Mouse (Mus musculus): Measurements from ENCODE around the gene Plin5.
"Not testable (repeated sequence)": the region's sequence is repeated elsewhere in the genome, so short reads cannot be mapped to it uniquely, and the experiment has no call there.

Gene Plin5

DNA sequence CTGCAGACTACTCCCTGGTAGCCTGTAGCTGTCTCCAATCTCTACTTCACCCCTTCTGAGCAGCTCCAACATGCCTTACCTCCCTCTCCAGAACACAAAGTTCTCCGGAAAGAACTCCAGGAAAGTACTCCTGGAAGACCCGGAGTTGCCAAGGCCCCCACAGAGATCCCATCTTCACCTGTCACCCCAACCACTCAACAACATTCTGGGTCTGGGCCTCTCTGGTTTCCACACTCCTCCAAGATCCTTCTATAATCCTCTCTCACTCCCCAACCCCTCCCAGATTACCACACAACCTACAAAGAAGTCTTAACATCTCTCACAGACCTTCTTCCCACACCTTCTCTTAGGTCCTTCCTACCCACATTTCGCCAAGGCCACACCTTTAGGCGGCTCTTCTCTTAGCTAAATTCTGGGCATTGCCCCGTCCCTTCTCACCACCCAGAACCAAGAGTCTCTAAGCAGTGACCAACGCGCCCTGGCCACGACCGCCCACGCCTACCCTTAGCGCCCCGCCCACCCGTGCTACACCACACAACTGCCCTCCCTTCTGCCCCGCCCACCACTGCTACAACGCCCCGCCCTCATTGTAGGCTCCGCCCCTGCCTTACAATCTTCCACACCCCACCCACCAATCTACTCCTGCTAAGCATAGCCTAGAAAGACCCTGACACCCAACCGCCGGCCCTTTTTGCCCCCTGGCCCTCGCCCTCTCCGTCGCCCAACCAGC is 43.1 kb downstream of the Plin5 start:
- no peak for DNase-seq (ENCODE audit: low read depth, low spot score)

DNA sequence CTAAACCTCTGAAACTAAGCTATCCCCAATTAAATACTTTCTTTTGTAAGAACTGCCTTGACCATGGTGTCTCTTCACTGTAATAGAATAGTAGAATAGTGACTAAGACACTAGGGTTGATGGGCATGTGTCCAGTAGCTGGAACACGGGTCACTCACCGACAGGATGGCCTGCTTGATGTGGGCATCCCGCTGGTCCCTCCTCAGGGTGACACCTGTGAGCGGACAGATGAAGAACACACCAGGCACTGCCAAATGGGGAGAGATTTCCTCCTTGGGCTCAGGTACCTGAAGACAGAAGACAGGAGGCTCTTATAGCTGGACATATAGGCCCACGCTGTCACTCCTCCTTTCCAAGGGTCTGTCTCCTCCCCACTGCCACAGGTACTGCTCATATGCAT is 45.2 kb downstream of the Plin5 start:
- DNase-seq (ENCODE audit: low read depth, low spot score): no peak

DNA sequence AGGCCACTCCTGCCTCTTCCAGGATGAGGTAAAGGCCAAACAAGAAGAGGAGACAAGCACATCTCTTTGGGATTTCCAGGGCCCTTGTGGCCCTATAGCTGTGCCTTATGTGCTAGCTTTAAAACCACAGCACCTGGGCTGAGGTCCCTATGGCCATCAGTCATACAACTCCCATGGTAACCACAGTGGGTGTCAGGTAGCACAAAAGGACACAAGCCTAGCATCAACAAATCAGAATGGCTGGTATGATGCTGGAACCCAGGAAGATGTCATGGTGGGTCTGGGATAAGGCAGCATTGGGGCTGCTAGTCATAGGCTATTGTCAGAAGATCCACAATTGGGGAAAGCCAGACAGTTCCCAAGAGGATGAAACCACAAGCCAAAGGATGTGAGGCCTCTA is 46.3 kb downstream of the Plin5 start:
- no peak for DNase-seq (ENCODE audit: low read depth, low spot score)

DNA sequence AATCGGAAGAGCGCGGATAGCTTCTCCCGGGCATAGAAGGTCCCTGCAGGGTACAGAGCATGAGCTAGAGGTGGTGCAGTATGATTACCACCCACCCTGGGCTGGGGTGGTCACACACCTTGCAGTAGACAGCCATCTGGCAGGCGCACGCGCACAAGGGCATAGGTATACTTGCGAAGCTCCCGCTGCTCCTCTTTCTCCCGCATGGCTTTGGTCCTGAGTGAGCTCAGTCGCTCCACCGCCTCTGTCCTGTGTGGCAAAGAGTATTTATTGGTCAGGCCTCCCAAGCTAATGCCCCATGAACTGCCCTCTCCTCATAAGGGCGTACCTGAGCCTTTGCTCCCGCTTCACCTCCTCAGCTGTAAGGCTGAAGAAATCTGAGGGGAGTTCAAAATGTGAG is 48.3 kb downstream of the Plin5 start:
- DNase-seq (ENCODE audit: low read depth, low spot score): no peak

DNA sequence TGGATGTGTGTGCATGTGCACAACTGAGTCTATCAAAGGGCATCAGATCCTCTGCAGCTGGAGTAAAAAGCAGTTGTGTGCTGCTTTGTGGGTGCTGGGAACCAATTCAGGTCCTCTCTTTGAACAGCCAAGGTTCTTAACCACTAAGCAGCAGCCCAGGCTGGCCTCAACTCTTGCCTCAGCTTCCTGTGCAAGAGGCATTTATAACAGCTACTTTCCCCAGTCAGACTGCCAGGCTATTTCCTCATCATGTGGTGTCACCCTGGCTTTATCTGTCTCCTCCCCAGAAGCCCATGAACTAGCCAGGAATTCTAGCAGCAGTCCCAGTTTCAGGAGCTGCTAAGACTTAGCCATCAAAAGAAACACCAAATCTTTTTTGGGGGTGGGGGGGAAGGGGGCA is 50.9 kb downstream of the Plin5 start:
- no peak for DNase-seq (ENCODE audit: low read depth, low spot score)

DNA sequence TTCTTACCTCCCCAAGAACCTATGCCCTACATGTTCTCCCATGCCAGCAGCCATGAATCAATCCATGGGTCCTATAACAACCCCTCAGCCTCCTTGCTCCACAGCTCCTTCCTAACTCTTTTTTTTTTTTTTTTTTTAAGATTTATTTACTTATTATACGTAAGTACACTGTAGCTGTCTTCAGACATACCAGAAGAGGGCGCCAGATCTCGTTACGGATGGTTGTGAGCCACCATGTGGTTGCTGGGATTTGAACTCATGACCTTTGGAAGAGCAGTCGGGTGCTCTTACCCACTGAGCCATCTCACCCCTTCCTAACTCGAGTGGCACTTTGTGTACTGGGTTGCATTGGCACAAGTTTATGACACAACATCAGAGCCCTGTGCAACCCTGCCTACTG is 51.7 kb downstream of the Plin5 start:
- not testable (repeated sequence) for DNase-seq (ENCODE audit: low read depth, low spot score)

DNA sequence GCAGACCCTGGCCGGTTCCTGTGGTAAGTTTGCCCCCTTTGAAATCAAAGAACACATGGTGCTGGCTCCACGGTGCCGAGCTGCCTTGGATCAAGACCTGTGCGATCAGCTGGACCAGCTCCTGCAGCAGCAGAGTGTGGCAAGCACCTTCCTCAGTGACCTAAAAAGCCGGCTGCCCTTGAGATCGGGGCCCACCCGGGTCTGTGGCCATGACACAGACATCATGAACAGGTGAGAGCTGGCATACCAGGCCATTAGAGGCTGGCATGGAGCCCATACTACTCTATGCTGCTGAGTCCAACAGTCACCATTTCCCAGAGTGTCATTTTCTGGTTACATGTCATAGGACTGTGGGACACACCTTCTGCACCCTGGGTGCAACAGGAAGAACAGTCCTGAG is 55.3 kb downstream of the Plin5 start:
- no peak for DNase-seq (ENCODE audit: low read depth, low spot score)
